Mouse (Mus musculus): ENCODE measurements around the gene Pecr. TPM values are rescaled to one million over a fixed set of nuclear protein-coding genes. Genes with fewer than 3 reads are reported as not detected.

Pecr gene
- polyA plus RNA-seq, 1 experiment from 2014 or later, result 35.6 TPM

DNA sequence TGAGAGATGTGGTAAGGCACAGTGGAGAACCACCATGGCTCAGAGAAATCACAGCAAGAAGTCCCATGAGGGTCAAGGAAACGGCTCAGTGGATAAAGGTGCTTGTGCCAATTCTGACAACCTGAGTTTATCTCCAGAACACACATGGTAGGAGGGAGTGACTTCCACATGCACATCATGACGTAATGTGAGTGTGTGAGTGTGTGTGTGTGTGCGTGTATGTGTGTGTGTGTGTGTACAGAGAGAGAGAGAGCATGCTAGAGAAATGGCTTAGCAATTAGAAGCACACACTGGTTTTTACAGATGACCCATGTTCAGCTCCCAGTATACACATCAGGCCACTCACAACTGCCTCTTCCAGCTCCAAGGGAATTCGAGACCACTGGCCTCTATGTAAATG lies 68.9 kb downstream of the Pecr start:
- ATAC-seq (ENCODE audit: insufficient number of reproducible peaks, low FRiP score, low TSS enrichment, low read depth), result no peak
- Histone ChIP-seq H3K36me3 (no peaks in the 10 kb centered on the region), H3K27me3 (no peaks in the 10 kb centered on the region), H3K27ac (replicated peaks) (no peak overlapping the region), H3K9ac (no peak overlapping the region), H3K9me3 (replicated peaks) (no peaks in the 10 kb centered on the region), H3K4me3 (replicated peaks) (no peak overlapping the region), H3K4me2 (replicated peaks) (no peak overlapping the region), H3K4me1 (0 out of 2 replicates have a peak, but pooled peaks cover 16% of the 10 kb centered on the region)
- WGBS, result 71% methylated on average over 4 of the region's 4 CpGs

DNA sequence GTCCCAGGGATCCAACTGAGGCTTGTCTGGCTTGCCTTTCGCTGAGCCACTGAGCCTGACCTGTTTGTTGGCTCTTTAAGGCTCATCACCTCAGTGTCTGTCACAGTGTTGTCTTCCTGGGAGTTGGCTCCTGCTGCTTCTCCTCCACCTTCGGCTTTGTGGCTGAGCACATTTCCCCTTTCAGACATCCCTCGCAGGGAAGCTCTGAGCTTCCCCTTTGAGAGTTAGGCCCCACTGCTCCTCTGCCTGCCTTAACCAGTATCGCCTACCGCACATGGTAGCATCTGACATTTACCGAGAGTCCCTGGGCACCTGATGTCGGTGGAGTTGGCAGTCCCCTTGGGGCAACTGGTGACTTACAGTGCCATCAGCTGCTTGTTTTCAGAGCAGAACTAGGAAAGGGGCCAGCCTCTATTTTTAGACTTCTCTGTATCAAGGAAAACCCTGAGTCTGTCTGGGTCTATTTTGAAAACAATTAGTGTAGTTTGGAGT lies 69.6 kb downstream of the Pecr start:
- H3K27me3 ChIP-seq, result no peaks in the 10 kb centered on the region
- 37% methylated on average over 7 of the region's 7 CpGs for WGBS

DNA sequence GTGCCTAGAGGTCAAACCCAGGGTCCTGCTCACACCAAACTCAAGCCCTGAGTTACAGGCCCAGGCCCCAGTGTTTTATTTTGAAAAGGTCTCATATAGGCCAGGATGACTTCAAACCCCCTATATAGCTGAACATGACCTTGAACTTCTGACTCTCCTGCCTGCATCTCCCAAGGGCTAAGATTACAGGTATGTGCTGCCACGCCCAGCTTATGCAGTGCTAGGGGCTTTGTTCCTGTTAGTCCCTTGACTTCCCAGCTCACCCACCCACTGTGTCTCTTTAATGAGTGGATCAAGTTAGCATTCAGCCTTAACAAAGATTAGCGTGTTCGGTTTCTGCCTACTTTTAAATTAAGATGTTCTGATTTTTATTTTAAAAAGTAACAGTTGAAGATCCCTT lies 70.2 kb downstream of the Pecr start:
- H3K4me1 ChIP-seq, result 0 out of 2 replicates have a peak, but pooled peaks cover 16% of the 10 kb centered on the region
- WGBS, result 85% methylated on average over 3 of the region's 3 CpGs
- no peaks in the 10 kb centered on the region for H3K27me3 ChIP-seq
- no peak overlapping the region for H3K4me3 ChIP-seq (replicated peaks)
- no peak overlapping the region for H3K27ac ChIP-seq (replicated peaks)
- no peaks in the 10 kb centered on the region for H3K36me3 ChIP-seq
- no peak for ATAC-seq (ENCODE audit: insufficient number of reproducible peaks, low FRiP score, low TSS enrichment, low read depth)
- no peak overlapping the region for H3K9ac ChIP-seq
- no peak overlapping the region for H3K4me2 ChIP-seq (replicated peaks)
- H3K9me3 ChIP-seq (replicated peaks), result no peaks in the 10 kb centered on the region

More for the DNA sequence above, 69.6 kb downstream of the Pecr start:
- H3K4me3 ChIP-seq (replicated peaks), result no peak overlapping the region
- no peak overlapping the region for H3K4me2 ChIP-seq (replicated peaks)
- no peak overlapping the region for H3K27ac ChIP-seq (replicated peaks)
- 0 out of 2 replicates have a peak, but pooled peaks cover 16% of the 10 kb centered on the region for H3K4me1 ChIP-seq
- no peaks in the 10 kb centered on the region for H3K36me3 ChIP-seq
- H3K9me3 ChIP-seq (replicated peaks), result no peaks in the 10 kb centered on the region
- peak; percentile 52 for ATAC-seq (ENCODE audit: insufficient number of reproducible peaks, low FRiP score, low TSS enrichment, low read depth)
- no peak overlapping the region for H3K9ac ChIP-seq

DNA sequence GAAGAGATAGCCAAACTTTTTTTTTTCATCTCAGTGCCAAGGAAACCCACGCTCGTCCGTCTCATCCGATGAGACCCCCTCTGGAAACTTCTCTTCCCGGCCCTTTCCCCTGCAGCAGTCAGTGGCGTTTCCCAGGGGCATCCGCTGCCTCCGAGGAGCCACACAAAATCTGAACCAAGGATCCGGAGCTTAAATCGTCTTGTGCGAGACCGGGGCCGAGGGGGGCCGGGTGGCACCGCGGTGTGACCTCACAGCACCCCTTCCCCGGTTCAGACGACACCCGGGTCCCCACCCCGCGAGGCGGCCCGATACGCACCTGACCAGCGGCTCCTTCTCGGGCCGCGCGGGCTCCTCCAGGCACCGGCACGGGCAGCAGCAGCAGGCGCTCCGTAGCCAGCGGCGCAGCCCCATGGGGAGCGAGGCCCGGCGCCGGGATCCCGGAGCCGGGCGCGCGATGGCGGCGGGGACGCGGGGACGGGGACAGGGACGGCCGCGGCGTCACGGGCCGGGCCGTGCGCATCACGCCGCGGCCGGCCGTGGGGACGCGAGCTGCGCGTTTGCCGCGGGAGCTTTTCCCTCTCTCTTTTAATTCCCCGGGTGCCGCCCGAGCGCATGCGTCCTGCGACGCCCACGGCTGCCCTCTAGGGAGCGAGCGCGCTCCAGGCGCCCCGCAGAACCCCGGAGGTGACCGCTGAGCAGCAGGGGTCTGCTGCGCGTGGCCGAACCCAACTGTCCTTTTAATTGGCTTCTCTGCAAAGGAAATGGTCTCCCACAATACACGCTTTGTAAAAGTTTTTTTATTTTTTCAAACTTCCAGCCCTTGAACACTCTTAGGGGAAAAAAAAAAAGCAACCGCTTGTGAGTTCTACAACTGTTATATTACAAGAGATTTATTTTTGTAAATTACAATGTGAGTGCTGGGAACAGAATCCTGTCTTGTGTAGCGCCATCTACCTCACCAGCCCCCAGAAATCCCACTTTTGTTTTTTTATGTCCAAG lies 72.1 kb downstream of the Pecr start, which contains the start of gene Mreg:
Gene Mreg, minus strand, starts transcription at position 607 of the 999 bp plus-strand sequence.
- peak within 1 kb of the TSS; percentile 44; the same call in 1 of the 2 replicates for H3K27ac ChIP-seq (replicated peaks)
- no peaks in the 10 kb centered on the region for H3K36me3 ChIP-seq
- H3K4me2 ChIP-seq (replicated peaks), result peak within 1 kb of the TSS; percentile 98
- H3K4me3 ChIP-seq (replicated peaks), result peak within 1 kb of the TSS; percentile 71
- peak within 1 kb of the TSS; percentile 66 for H3K9ac ChIP-seq
- H3K4me1 ChIP-seq, result 0 out of 2 replicates have a peak, but pooled peaks cover 16% of the 10 kb centered on the region
- no peaks in the 10 kb centered on the region for H3K9me3 ChIP-seq (replicated peaks)
- 0 out of 2 replicates have a peak, but pooled peaks have one; percentile 35 for ATAC-seq (ENCODE audit: insufficient number of reproducible peaks, low FRiP score, low TSS enrichment, low read depth)
- under 1% methylated on average over 85 of the region's 89 CpGs for WGBS
- H3K27me3 ChIP-seq, result no peaks in the 10 kb centered on the region

DNA sequence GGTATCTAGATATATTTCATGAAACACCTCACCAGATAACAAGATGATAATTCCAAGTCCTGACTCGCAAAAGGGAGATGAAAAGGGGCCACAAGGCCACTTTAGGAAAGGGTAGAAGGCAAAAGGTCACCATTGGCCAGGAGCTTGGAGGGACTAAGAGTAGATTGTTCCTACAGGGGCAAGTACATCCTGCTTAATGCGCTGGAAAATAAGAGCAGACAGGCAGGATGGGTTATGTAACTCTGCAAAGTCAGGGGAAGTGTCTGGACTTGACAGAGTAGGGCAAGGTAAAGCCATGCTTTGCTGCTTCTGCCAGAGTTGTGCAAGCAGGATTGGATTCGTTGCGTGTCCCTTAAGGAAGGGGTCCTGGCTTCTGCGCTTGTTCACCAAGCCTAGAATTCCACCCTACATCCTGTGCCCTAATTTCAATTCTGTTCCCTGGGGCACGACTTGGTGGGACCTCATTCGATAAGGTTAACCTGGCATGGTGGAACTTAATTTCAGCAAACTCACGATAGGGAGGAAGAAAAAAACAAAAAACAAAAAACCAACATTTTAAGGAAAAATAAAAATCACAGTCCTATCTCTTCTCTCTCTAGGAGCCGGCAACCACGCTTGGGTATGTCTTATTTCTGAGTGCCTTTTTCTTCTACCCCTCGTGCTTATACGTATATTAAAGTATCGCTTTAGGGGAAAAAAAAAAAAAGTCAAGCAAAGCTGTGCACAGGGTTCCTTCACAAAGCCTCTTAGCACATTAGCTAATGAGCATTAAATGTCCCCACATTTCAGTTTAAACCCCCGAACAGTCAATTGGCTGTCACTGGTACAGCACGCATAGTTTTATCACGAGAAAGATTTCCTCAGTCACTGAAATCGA lies 73.1 kb downstream of the Pecr start:
- Histone ChIP-seq H3K36me3 (no peaks in the 10 kb centered on the region), H3K9me3 (replicated peaks) (no peaks in the 10 kb centered on the region), H3K4me2 (replicated peaks) (peak overlapping the region; percentile 98), H3K27me3 (no peaks in the 10 kb centered on the region), H3K4me1 (0 out of 2 replicates have a peak, but pooled peaks cover 16% of the 10 kb centered on the region), H3K4me3 (replicated peaks) (peak overlapping the region; percentile 71), H3K9ac (peak overlapping the region; percentile 66; the same call in 1 of the 2 replicates), H3K27ac (replicated peaks) (no peak overlapping the region)
- ATAC-seq (ENCODE audit: insufficient number of reproducible peaks, low FRiP score, low TSS enrichment, low read depth), result no peak
- 12% methylated on average over 17 of the region's 17 CpGs for WGBS

Other genes with a start within 250 kb of the Pecr start
- 9.8 and 10.4 TPM in 2 replicates for gene Mreg, start 72.0 kb downstream of the Pecr start, polyA plus RNA-seq (2015; fragmentation: Nextera tagmentation; extraction: Ambion mirVana)
- gene Tmem169, start 55 bp upstream of the Pecr start, polyA plus RNA-seq (2015; fragmentation: Nextera tagmentation; extraction: Ambion mirVana), result 3.1 and 3.7 TPM in 2 replicates
- 32.9 and 35.3 TPM in 2 replicates for gene Xrcc5, start 23.1 kb upstream of the Pecr start, polyA plus RNA-seq (2015; fragmentation: Nextera tagmentation; extraction: Ambion mirVana)

Measured in embryonic facial prominence, embryonic 15.5 days (tissue).